Mouse (Mus musculus) testis, adult 2 months (tissue): Measurements from ENCODE around the gene Olfr15.
A peak's percentile ranks its signal among the peaks of the same experiment; 100 is the strongest.

Experiments
- CTCF ChIP-seq: fragments of 200-500 bp; IDR thresholded peaks from 2 replicates; pipeline ENCODE4 v1.5.1; 2012; ENCODE audit warnings: low read depth, mild to moderate bottlenecking, inconsistent platforms, low read length, moderate library complexity; ENCODE audit not compliant: control insufficient read depth, insufficient read depth, insufficient replicate concordance
- POLR2A ChIP-seq: fragments of 200-500 bp; IDR thresholded peaks from 2 replicates; pipeline ENCODE4 v1.6.1; 2012; ENCODE audit warnings: low read depth, mild to moderate bottlenecking, inconsistent platforms, low read length, moderate library complexity; ENCODE audit not compliant: control insufficient read depth

DNA sequence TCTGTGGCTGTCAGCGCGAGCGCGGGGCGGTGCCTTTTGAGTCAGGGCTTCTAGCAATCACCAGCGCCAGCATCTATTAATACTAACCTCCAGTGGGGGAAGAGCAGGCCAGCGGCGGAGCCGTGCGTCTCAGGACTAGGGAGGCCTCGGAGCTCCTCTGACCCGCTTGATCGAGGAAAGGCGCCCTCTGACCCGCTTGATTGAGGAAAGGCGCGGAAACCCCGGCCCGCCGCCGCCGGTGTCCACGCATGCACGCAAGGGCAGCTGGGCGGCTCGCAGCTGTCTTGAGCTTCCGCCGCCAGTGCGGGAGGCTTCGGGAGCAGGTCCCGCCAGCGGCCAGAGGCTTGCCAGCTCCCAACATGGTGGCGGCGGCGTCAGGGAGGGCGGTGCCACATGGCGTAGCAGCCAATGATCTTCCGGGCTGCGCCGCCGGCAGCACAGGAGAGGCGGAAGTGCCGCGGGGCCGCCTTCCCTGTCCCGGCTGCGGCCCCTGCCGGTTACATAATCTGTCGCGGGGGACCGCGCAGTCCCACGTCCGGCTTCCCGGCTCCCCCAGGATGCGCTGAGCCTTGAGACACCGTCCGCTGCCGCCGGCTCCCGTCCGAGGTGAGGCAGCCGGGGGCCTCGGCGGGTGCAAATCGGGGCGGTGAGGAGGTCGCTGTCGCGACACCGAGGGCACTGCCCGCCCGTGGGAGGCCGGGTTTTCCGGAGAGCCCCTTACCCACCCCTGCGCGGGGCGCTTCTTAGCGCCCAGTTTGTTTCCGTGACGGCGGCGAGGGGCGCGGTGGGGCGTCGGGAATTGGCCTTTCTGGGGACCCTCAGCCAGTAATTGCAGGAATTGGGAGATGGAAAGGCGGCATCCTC, 53.8 kb downstream of the Olfr15 start, which contains the start of the genes Zfp597 and Gm20695:
- TF ChIP-seq CTCF: no peak
- TF ChIP-seq POLR2A: peak; percentile 75
